Mouse (Mus musculus): ENCODE measurements around the gene Adam19.

DNA sequence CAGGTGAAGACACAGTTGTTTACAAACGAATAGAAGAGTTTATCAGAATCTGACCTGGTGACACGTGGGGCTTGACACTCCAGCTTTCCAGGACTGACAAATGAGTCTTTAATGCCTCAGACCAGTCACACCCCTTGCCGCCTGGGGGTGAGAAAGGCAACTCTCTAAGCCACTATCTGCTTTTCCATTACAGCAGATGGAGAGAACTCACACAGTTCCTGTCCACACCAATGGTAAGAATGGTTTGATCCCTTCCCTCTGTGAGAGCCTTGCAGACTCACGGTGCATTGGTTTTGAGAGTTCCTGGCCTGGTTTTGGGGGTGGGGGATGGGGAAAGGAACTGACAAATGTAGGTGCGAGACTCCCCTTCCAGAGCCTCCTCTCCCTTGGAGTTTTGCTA, 1.5 kb upstream of the Adam19 start:
- TF ChIP-seq TAL1 (IDR thresholded peaks at IDR 0.05; ENCODE audit: low read length) (no peak), GATA1 (IDR thresholded peaks at IDR 0.05; ENCODE audit: low read length) (no peak)
